Mouse (Mus musculus): ENCODE data around the gene Aldob. TPM values are rescaled to one million over a fixed set of nuclear protein-coding genes. Genes with fewer than 3 reads are reported as not detected.
"Not testable (repeated sequence)": the region's sequence is repeated elsewhere in the genome, so short reads cannot be mapped to it uniquely, and the experiment has no call there.

Gene Aldob
- polyA plus RNA-seq, 1 experiment from 2014 or later: 0.42 TPM

DNA sequence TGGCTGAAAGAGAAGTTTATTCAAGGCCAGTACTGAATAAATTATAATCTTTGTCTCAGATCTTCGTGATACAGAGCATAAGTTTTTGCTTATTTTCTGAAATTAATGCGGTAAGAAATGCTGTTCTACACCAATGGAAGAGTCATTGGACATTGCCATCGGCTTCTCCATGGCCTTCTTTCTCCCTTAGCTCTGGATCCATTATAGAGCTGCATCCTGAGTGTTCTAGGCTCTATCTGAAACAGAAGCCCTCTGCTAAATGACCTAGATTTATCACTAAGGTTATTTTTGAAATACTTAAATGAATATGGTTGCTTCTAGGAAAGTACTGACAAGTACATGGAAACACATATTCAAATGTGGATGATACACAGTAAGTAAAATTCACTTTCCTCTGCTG, 14.3 kb downstream of the Aldob start:
- Histone ChIP-seq H3K27ac (ENCODE audit: poor library complexity, severe bottlenecking) (no peak overlapping the region), H3K4me1 (replicated peaks) (0 out of 2 replicates have a peak, but pooled peaks cover 4% of the 10 kb centered on the region), H3K27me3 (replicated peaks) (no peaks in the 10 kb centered on the region), H3K36me3 (peaks cover 18% of the 10 kb centered on the region), H3K9ac (no peak overlapping the region), H3K4me3 (no peak overlapping the region), H3K4me2 (no peak overlapping the region), H3K9me3 (replicated peaks) (peaks cover 8% of the 10 kb centered on the region)
- ATAC-seq (ENCODE audit: insufficient number of reproducible peaks, low FRiP score): no peak
- WGBS: 81% methylated on average over 3 of the region's 3 CpGs

DNA sequence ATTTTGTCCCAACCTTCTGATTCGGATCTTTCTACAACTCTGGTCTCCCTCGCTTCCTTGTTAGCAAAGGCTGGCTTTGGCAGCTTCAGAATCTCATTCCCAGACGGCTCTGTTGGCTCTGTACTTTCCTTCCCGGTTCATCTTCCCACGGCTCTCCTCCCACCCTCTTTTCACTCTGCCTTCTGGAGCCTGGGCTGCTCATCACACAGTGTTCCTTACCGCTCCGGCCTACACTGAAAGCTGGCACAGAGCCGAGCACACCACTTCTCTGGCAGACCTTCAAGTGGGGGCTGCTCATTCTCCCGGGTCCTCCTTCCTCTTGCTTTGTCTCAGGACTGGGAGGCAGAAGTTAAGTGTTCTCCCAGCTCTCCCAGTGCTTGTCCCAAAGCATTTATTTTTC, 26.8 kb downstream of the Aldob start:
- H3K27me3 ChIP-seq (replicated peaks): no peaks in the 10 kb centered on the region
- no peaks in the 10 kb centered on the region for H3K9me3 ChIP-seq (replicated peaks)
- no peak overlapping the region for H3K27ac ChIP-seq (ENCODE audit: poor library complexity, severe bottlenecking)
- ATAC-seq (ENCODE audit: insufficient number of reproducible peaks, low FRiP score): no peak
- H3K36me3 ChIP-seq: peaks cover 32% of the 10 kb centered on the region
- WGBS: 74% methylated on average over 9 of the region's 9 CpGs
- peak overlapping the region; percentile 77; the same call in 1 of the 2 replicates for H3K4me2 ChIP-seq
- H3K9ac ChIP-seq: no peak overlapping the region
- H3K4me1 ChIP-seq (replicated peaks): peaks cover 16% of the 10 kb centered on the region
- H3K4me3 ChIP-seq: no peak overlapping the region

DNA sequence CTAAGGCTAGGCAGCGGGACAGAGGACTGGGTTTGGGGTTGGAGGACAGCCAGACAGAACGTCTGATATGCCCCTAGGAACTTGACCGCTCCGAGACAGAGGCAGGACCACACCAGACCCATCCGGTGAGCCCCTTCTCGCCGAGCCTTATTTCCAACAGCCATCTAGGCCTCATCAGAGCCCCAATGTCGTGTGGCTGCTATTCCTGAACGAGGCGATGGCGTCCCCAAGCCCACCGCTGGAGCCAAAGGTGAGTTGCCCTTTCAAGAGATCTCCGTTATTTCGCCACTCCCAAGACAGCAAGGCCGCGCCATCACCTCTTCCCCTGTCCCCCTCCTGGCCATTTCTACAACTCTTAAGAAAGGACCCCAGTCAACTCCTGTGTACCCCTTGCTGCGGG, 28.0 kb downstream of the Aldob start:
- peak overlapping the region; percentile 62 for H3K27ac ChIP-seq (ENCODE audit: poor library complexity, severe bottlenecking)
- H3K4me1 ChIP-seq (replicated peaks): peaks cover 18% of the 10 kb centered on the region
- no peaks in the 10 kb centered on the region for H3K9me3 ChIP-seq (replicated peaks)
- ATAC-seq (ENCODE audit: insufficient number of reproducible peaks, low FRiP score): peak; percentile 55
- peak overlapping the region; percentile 83 for H3K9ac ChIP-seq
- H3K4me2 ChIP-seq: peak overlapping the region; percentile 77
- H3K36me3 ChIP-seq: peaks cover 31% of the 10 kb centered on the region
- peak overlapping the region; percentile 94 for H3K4me3 ChIP-seq
- under 1% methylated on average over 17 of the region's 17 CpGs for WGBS
- H3K27me3 ChIP-seq (replicated peaks): no peaks in the 10 kb centered on the region

DNA sequence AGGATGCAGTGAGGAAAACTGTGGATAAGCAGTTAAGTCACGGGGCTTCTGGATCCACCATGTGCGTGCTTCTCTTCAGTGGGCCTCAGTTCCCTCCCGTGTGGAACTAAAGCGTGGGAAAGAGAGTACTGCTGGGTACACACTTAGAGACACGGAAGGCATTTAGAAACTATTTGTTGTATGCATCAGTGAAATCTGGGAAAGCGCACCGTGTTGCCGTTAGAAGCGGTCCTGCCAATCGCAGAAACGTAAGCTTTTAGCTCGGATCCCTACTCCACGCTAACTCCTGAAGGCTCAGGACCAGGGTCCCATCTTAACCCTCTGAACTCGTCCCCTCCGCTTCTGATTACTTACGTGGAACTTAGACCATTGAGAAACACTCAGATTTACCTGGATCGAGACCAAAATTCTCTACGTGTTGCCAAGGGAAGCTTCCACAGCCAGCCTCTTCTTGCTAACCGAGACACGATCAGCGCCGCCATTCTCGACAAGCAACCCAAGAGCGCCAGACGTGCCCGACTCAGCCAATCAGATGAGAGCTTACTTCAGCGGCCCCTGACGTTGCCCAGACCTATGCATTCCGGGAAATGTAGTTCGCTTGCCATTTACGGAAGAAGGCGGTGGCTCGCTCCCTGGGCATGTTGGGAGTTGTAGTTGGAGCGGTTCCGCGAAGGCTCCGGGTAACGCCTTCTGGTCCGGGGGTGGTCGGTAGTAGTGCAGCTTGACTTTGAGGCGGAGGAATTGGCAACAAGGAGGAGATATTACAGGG, 28.6 kb downstream of the Aldob start, which contains the start of the genes Mrpl50 and Zfp189:
TSS of gene Mrpl50 (minus strand) at position 522 of the 769 bp plus-strand sequence.
TSS of gene Zfp189 (plus strand) at position 605 of the 769 bp plus-strand sequence.
- H3K4me3 ChIP-seq: peak within 1 kb of the TSS; percentile 94
- peak within 1 kb of the TSS; percentile 62 for H3K27ac ChIP-seq (ENCODE audit: poor library complexity, severe bottlenecking)
- peak within 1 kb of the TSS; percentile 83 for H3K9ac ChIP-seq
- H3K9me3 ChIP-seq (replicated peaks): no peaks in the 10 kb centered on the region
- WGBS: under 1% methylated on average over 41 of the region's 41 CpGs
- peak; percentile 100 for ATAC-seq (ENCODE audit: insufficient number of reproducible peaks, low FRiP score)
- H3K36me3 ChIP-seq: peaks cover 27% of the 10 kb centered on the region
- H3K27me3 ChIP-seq (replicated peaks): no peaks in the 10 kb centered on the region
- peak within 1 kb of the TSS; percentile 77 for H3K4me2 ChIP-seq
- H3K4me1 ChIP-seq (replicated peaks): peaks cover 18% of the 10 kb centered on the region

DNA sequence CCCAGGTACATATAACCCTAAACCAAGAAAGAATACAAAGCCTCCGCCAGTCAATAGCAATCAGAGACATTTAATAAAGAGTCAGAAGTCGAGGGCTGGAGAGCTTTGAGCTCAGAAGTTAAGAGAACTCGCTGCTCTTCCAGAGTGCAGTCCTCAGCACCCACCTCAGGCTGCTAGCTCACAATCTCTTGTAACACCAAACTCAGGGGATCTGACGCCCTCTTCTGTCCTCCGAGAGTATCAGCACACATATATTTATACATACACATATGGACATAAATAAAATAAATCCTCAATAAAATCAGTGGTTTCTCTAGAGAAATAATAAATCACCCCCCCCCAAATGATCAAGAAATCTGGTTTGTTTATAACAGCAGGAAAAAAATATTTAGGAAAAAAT, 29.9 kb downstream of the Aldob start:
- H3K27ac ChIP-seq (ENCODE audit: poor library complexity, severe bottlenecking): no peak overlapping the region
- no peak for ATAC-seq (ENCODE audit: insufficient number of reproducible peaks, low FRiP score)
- H3K4me3 ChIP-seq: 0 out of 2 replicates have a peak overlapping the region, but pooled peaks have one; percentile 9
- peak overlapping the region; percentile 43 for H3K4me2 ChIP-seq
- H3K4me1 ChIP-seq (replicated peaks): peaks cover 18% of the 10 kb centered on the region
- 80% methylated on average over 5 of the region's 5 CpGs for WGBS
- H3K36me3 ChIP-seq: peaks cover 23% of the 10 kb centered on the region
- H3K9ac ChIP-seq: no peak overlapping the region
- no peaks in the 10 kb centered on the region for H3K9me3 ChIP-seq (replicated peaks)
- no peaks in the 10 kb centered on the region for H3K27me3 ChIP-seq (replicated peaks)

DNA sequence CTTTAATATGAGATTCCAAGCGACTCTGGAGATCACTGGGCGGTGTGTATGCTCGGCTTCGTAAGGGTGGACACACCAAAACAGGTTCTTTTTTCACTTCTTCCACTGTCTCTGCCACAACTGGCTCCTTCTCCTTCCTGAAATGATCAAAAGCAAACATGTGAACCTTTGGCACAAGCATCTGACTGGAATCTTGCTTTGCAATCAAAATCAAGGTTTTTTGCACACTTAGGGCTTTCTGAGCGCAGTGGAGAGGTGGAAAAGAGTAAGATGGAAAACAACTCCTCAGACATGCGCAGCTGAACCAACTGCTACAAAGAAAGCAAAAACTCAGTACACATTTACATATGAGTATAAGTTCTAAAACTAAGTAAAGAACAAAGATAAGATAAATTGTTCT, 34.9 kb downstream of the Aldob start:
- whole genome bisulfite sequencing: 95% methylated on average over 6 of the region's 6 CpGs
- ATAC-seq (ENCODE audit: insufficient number of reproducible peaks, low FRiP score): no peak
- peaks cover 8% of the 10 kb centered on the region; the same call in 1 of the 2 replicates for H3K4me1 ChIP-seq (replicated peaks)
- no peak overlapping the region for H3K9ac ChIP-seq
- H3K36me3 ChIP-seq: peaks cover 27% of the 10 kb centered on the region
- H3K9me3 ChIP-seq (replicated peaks): no peaks in the 10 kb centered on the region
- no peaks in the 10 kb centered on the region for H3K27me3 ChIP-seq (replicated peaks)
- no peak overlapping the region for H3K4me3 ChIP-seq
- no peak overlapping the region for H3K27ac ChIP-seq (ENCODE audit: poor library complexity, severe bottlenecking)
- no peak overlapping the region for H3K4me2 ChIP-seq

DNA sequence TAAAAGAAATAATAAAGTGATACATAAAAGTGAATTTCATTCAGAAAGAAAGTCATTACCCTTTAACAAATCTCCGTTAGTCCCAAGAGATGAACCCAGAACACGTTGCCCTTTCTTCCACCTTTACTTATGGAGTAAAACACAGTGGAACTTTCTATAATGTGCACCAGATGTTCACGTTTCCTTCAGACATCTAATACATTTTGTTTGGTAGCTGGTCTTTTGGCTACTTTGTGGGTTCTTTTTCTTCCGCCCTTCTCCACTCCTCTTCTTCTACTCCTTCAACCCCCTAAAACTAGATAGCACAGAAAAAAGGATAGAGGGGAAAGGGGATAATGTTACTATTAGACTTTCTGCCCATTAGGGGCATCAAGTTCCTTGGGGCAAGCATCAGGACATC, 36.7 kb downstream of the Aldob start:
- no peak overlapping the region for H3K4me3 ChIP-seq
- H3K27ac ChIP-seq (ENCODE audit: poor library complexity, severe bottlenecking): no peak overlapping the region
- H3K27me3 ChIP-seq (replicated peaks): no peaks in the 10 kb centered on the region
- no peak for ATAC-seq (ENCODE audit: insufficient number of reproducible peaks, low FRiP score)
- 0 out of 2 replicates have a peak, but pooled peaks cover 3% of the 10 kb centered on the region for H3K4me1 ChIP-seq (replicated peaks)
- H3K9me3 ChIP-seq (replicated peaks): no peaks in the 10 kb centered on the region
- H3K4me2 ChIP-seq: no peak overlapping the region
- no peak overlapping the region for H3K9ac ChIP-seq
- WGBS: 94% methylated on average over 4 of the region's 4 CpGs
- peaks cover 21% of the 10 kb centered on the region for H3K36me3 ChIP-seq

DNA sequence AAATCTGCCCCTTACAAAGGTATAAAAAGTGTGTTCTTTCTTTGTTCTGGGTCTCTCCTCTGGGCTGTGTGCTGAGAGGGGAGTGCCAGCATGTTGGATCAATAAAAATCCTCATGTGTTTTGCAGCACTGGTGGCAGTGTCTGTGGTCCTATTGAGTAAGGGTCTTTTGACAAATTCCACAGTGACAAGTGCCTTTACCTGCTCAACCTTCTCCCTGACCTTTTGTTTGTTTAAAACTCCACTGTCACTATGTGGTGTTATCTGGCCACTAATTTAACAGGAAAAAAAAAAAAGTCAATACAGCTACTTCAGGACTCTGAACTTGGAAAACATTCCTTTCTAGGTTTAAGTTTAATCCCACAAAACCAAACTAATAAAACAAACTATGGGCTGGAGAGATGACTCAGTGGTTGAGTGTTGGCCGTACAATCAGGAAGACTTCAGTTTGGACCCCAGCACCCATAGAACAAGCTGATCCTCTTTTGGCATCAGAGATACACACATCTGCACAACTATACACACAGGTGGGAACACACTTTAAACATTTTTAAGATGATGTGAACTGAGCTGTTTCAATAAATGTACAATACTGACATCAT, 39.0 kb downstream of the Aldob start:
- peaks cover 21% of the 10 kb centered on the region for H3K36me3 ChIP-seq
- not testable (repeated sequence) for H3K4me1 ChIP-seq (replicated peaks); H3K27ac ChIP-seq (ENCODE audit: poor library complexity, severe bottlenecking); H3K4me2 ChIP-seq; H3K9me3 ChIP-seq (replicated peaks); ATAC-seq (ENCODE audit: insufficient number of reproducible peaks, low FRiP score); H3K27me3 ChIP-seq (replicated peaks); H3K9ac ChIP-seq; H3K4me3 ChIP-seq
- WGBS: 93% methylated on average over 1 of the region's 1 CpGs

DNA sequence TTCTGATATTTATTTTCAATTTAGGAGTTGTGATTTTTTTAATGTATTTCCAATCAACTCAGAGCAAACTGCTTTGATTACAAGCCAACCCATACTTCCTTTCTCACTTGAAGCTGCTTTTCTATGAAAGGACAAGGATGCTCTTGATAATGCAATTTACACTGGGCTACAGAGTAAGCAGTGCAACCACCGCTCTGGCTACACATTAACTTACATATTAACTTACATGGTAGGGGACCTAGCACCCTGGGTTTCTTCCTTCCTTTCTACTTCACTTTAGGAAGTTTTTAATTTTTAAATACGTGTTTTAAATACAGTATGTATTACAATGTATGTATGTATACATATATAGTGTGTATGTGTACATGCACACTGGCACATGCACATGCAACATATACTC, 40.2 kb downstream of the Aldob start:
- no peak overlapping the region for H3K27ac ChIP-seq (ENCODE audit: poor library complexity, severe bottlenecking)
- no peaks in the 10 kb centered on the region for H3K9me3 ChIP-seq (replicated peaks)
- 84% methylated on average over 2 of the region's 2 CpGs for WGBS
- no peaks in the 10 kb centered on the region for H3K27me3 ChIP-seq (replicated peaks)
- no peak for ATAC-seq (ENCODE audit: insufficient number of reproducible peaks, low FRiP score)
- peaks cover 6% of the 10 kb centered on the region; the same call in 1 of the 2 replicates for H3K4me1 ChIP-seq (replicated peaks)
- H3K36me3 ChIP-seq: peaks cover 17% of the 10 kb centered on the region
- no peak overlapping the region for H3K4me2 ChIP-seq
- no peak overlapping the region for H3K9ac ChIP-seq
- no peak overlapping the region for H3K4me3 ChIP-seq

DNA sequence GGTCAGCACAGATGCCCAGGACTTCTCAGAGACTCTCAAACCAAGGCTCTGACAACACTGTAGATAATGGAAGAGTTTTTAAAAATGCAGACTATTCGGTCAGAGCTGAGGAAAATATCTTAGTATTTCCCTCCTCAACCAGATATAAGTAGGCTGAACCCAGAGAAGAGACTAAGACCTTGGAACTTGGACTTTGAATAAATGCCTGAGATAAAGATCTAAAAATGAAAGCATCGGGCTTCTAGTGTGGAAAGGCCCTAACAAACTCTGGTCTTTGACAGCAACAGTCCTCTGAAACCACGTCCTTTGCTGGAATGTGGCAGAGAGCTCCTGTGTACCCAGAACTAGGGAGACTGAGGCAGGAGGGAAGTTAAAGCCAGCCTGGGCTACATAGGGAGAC, 43.0 kb downstream of the Aldob start, which contains the start of gene Baat:
TSS of gene Baat (minus strand) at position 172 of the 400 bp plus-strand sequence.
- Histone ChIP-seq H3K9me3 (replicated peaks) (no peaks in the 10 kb centered on the region), H3K4me1 (replicated peaks) (peaks cover 6% of the 10 kb centered on the region; the same call in 1 of the 2 replicates), H3K27ac (ENCODE audit: poor library complexity, severe bottlenecking) (no peak within 1 kb of the TSS), H3K4me2 (no peak within 1 kb of the TSS), H3K9ac (no peak within 1 kb of the TSS), H3K36me3 (no peaks in the 10 kb centered on the region), H3K27me3 (replicated peaks) (no peaks in the 10 kb centered on the region), H3K4me3 (no peak within 1 kb of the TSS)
- no peak for ATAC-seq (ENCODE audit: insufficient number of reproducible peaks, low FRiP score)
- WGBS: 44% methylated on average over 3 of the region's 3 CpGs

DNA sequence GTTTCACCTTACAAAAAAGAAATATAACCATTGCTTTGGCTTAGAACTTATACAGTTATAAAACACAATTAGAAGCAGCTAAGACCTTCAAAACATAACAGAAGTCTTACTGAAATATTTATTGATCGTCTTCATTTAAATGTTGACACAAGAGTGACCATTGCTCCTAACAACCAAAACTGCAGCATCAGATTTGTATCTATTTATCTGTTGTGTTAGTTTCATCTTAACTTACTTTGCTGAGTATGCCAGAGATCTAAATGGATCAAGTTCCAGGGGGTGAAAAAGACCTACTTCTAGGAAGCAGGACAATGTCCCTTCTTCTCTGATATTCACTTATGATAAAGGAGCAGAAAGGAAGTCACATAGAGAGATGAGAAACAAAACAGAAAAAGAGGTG, 45.8 kb downstream of the Aldob start:
- Histone ChIP-seq H3K27ac (ENCODE audit: poor library complexity, severe bottlenecking) (no peak overlapping the region), H3K9me3 (replicated peaks) (no peaks in the 10 kb centered on the region), H3K4me1 (replicated peaks) (peaks cover 6% of the 10 kb centered on the region; the same call in 1 of the 2 replicates), H3K9ac (no peak overlapping the region), H3K4me2 (no peak overlapping the region), H3K4me3 (no peak overlapping the region), H3K27me3 (replicated peaks) (no peaks in the 10 kb centered on the region), H3K36me3 (no peaks in the 10 kb centered on the region)
- WGBS: 80% methylated on average over 1 of the region's 1 CpGs
- no peak for ATAC-seq (ENCODE audit: insufficient number of reproducible peaks, low FRiP score)
